Mouse (Mus musculus) stomach, postnatal 0 days (tissue): ENCODE measurements around the gene Slc35b4. TPM values are rescaled to one million over a fixed set of nuclear protein-coding genes. Genes with fewer than 3 reads are reported as not detected.

Experiments
- ATAC-seq: fragments of 200-750 bp; cut with Nextera tagmentation; 2 replicates; pipeline ENCODE4 v1.8.0; 2017; ENCODE audit not compliant: low FRiP score, low TSS enrichment
- DNase-seq: peaks from one replicate; pipeline ENCODE4 v3.0.0-alpha.2; 2016; ENCODE audit warnings: low spot score
- H3K27ac ChIP-seq: fragments of 300-500 bp; sonication (generic); replicated peaks from 2 replicates; pipeline ENCODE4 v1.5.1; 2014; ENCODE audit warnings: mild to moderate bottlenecking, control low read depth
- H3K27me3 ChIP-seq: fragments of 300-500 bp; sonication (generic); 2 replicates; pipeline ENCODE4 v1.6.1; 2014; ENCODE audit warnings: low read length; ENCODE audit not compliant: control insufficient read depth, insufficient read depth
- H3K36me3 ChIP-seq: fragments of 300-500 bp; sonication (generic); 2 replicates; pipeline ENCODE4 v1.6.1; 2014; ENCODE audit warnings: low read length, mixed read lengths; ENCODE audit not compliant: control insufficient read depth, insufficient read depth
- H3K4me1 ChIP-seq: fragments of 300-500 bp; sonication (generic); replicated peaks from 2 replicates; pipeline ENCODE4 v1.6.1; 2014; ENCODE audit warnings: antibody characterized with exemption; ENCODE audit not compliant: control insufficient read depth, insufficient read depth
- H3K4me2 ChIP-seq: fragments of 300-500 bp; sonication (generic); replicated peaks from 2 replicates; pipeline ENCODE4 v1.6.1; 2014; ENCODE audit warnings: low read depth, mild to moderate bottlenecking, control low read depth, moderate library complexity
- H3K4me3 ChIP-seq: fragments of 300-500 bp; sonication (generic); 2 replicates; pipeline ENCODE4 v1.5.1; 2014; ENCODE audit warnings: low read depth, low read length, control low read depth
- H3K9ac ChIP-seq: fragments of 300-500 bp; sonication (generic); 2 replicates; pipeline ENCODE4 v1.6.1; 2014; ENCODE audit warnings: mild to moderate bottlenecking, low read length, control low read depth, mixed read lengths
- H3K9me3 ChIP-seq: fragments of 300-500 bp; sonication (generic); 2 replicates; pipeline ENCODE4 v1.6.1; 2016; ENCODE audit warnings: low read length; ENCODE audit not compliant: control insufficient read depth
- CTCF ChIP-seq: IDR thresholded peaks from 2 replicates; pipeline ENCODE4 v1.5.1; 2016; ENCODE audit warnings: antibody characterized with exemption, low read depth, mild to moderate bottlenecking, moderate library complexity
- EP300 ChIP-seq: optimal IDR thresholded peaks from 2 replicates; pipeline ENCODE3; 2016; ENCODE audit warnings: antibody characterized with exemption
- WGBS: fragments of 180-500 bp; shearing (Covaris S2); extraction: QIAGEN DNeasy Blood & Tissue Kit; methylation state at CpG from one replicate; pipeline ENCODE4 v1.1.7; 2014; 5-methylcytosine and 5-hydroxymethylcytosine counted together
- polyA plus RNA-seq: library from polyadenylated mRNA; unstranded; fragments of >200 nt; fragmentation: Nextera tagmentation; extraction: Ambion mirVana; gene quantifications from 2 replicates; pipeline ENCODE4 v1.2.1, GENCODE M21; 2015

Slc35b4 gene
- polyA plus RNA-seq, 1 experiment from 2014 or later, result 18.7 TPM

GRCm38 (mm10) chr6:34148639-34149038 lies 28.3 kb downstream of the Slc35b4 start:
- no peaks in the 10 kb centered on the region for H3K27me3 ChIP-seq
- H3K9ac ChIP-seq, result no peak overlapping the region
- H3K9me3 ChIP-seq, result no peaks in the 10 kb centered on the region
- TF ChIP-seq CTCF, result no peak
- no peak for TF ChIP-seq EP300
- H3K4me1 ChIP-seq, result peaks cover 2% of the 10 kb centered on the region
- DNase-seq, result no peak
- WGBS, result 74% methylated on average over 7 of the region's 7 CpGs
- no peaks in the 10 kb centered on the region for H3K36me3 ChIP-seq
- no peak overlapping the region for H3K27ac ChIP-seq
- H3K4me2 ChIP-seq, result no peak overlapping the region
- ATAC-seq, result no peak
- H3K4me3 ChIP-seq, result no peak overlapping the region

GRCm38 (mm10) chr6:34148021-34148420 lies 28.9 kb downstream of the Slc35b4 start:
- no peaks in the 10 kb centered on the region for H3K36me3 ChIP-seq
- no peak overlapping the region for H3K4me2 ChIP-seq
- no peak for DNase-seq
- no peak overlapping the region for H3K4me3 ChIP-seq
- no peaks in the 10 kb centered on the region for H3K27me3 ChIP-seq
- no peak overlapping the region for H3K27ac ChIP-seq
- 94% methylated on average over 3 of the region's 3 CpGs for WGBS
- no peak for ATAC-seq
- peaks cover 1% of the 10 kb centered on the region for H3K4me1 ChIP-seq
- H3K9me3 ChIP-seq, result no peaks in the 10 kb centered on the region
- no peak for TF ChIP-seq EP300
- no peak for TF ChIP-seq CTCF
- H3K9ac ChIP-seq, result no peak overlapping the region

GRCm38 (mm10) chr6:34146042-34146441 lies 30.9 kb downstream of the Slc35b4 start:
- no peak for ATAC-seq
- no peaks in the 10 kb centered on the region for H3K4me1 ChIP-seq
- no peak overlapping the region for H3K4me3 ChIP-seq
- DNase-seq, result no peak
- H3K9ac ChIP-seq, result no peak overlapping the region
- no peaks in the 10 kb centered on the region for H3K27me3 ChIP-seq
- TF ChIP-seq CTCF (no peak), EP300 (no peak)
- no peak overlapping the region for H3K27ac ChIP-seq
- H3K4me2 ChIP-seq, result no peak overlapping the region
- no peaks in the 10 kb centered on the region for H3K9me3 ChIP-seq
- no peaks in the 10 kb centered on the region for H3K36me3 ChIP-seq
- 55% methylated on average over 6 of the region's 6 CpGs for WGBS

- H3K27ac ChIP-seq, result no peak overlapping the region
- no peaks in the 10 kb centered on the region for H3K4me1 ChIP-seq
- no peaks in the 10 kb centered on the region for H3K36me3 ChIP-seq
- H3K9me3 ChIP-seq, result no peaks in the 10 kb centered on the region
- no peak overlapping the region for H3K4me2 ChIP-seq
- no peak overlapping the region for H3K9ac ChIP-seq
- no peak for TF ChIP-seq CTCF
- no peak for TF ChIP-seq EP300
- WGBS, result 81% methylated on average over 11 of the region's 11 CpGs
- H3K4me3 ChIP-seq, result no peak overlapping the region
- DNase-seq, result no peak
- no peak for ATAC-seq
- no peaks in the 10 kb centered on the region for H3K27me3 ChIP-seq
Observed at GRCm38 (mm10) chr6:34142931-34143330, 34.0 kb downstream of the Slc35b4 start.

- Histone ChIP-seq H3K36me3 (no peaks in the 10 kb centered on the region), H3K9me3 (no peaks in the 10 kb centered on the region), H3K9ac (no peak overlapping the region), H3K4me1 (no peaks in the 10 kb centered on the region), H3K4me3 (no peak overlapping the region), H3K27me3 (no peaks in the 10 kb centered on the region), H3K27ac (no peak overlapping the region), H3K4me2 (no peak overlapping the region)
- DNase-seq, result no peak
- 65% methylated on average over 3 of the region's 3 CpGs for WGBS
- TF ChIP-seq EP300 (no peak), CTCF (no peak)
- no peak for ATAC-seq
Observed at GRCm38 (mm10) chr6:34138366-34138765, 38.5 kb downstream of the Slc35b4 start.

GRCm38 (mm10) chr6:34132391-34132790 lies 44.5 kb downstream of the Slc35b4 start:
- 92% methylated on average over 9 of the region's 9 CpGs for WGBS
- Histone ChIP-seq H3K36me3 (no peaks in the 10 kb centered on the region), H3K27me3 (no peaks in the 10 kb centered on the region), H3K27ac (no peak overlapping the region), H3K9ac (no peak overlapping the region), H3K4me3 (no peak overlapping the region), H3K4me2 (no peak overlapping the region), H3K9me3 (no peaks in the 10 kb centered on the region), H3K4me1 (no peaks in the 10 kb centered on the region)
- ATAC-seq (no peak), DNase-seq (no peak)
- TF ChIP-seq EP300 (no peak), CTCF (no peak)
